Mouse (Mus musculus): Measurements from ENCODE around the gene Ntng2.

The Ntng2 gene

GRCm38 (mm10) chr2:29252599-29253204 is at the start of gene Ntng2:
Gene Ntng2, minus strand, starts transcription at chr2:29253005.
- DNase-seq (ENCODE audit: low spot score in 2 of 2) = peak; percentile 33 to 49

GRCm38 (mm10) chr2:29295557-29295956 is 42.8 kb upstream of the Ntng2 start:
- no peak for DNase-seq (ENCODE audit: low spot score in 2 of 2)

GRCm38 (mm10) chr2:29287651-29288050 is 34.8 kb upstream of the Ntng2 start:
- no peak for DNase-seq (ENCODE audit: low spot score in 2 of 2)

GRCm38 (mm10) chr2:29277703-29278121 is 24.9 kb upstream of the Ntng2 start:
- DNase-seq (ENCODE audit: low spot score in 2 of 2) = no peak

GRCm38 (mm10) chr2:29271803-29272518 is 19.2 kb upstream of the Ntng2 start:
- no peak for DNase-seq (ENCODE audit: low spot score in 2 of 2)

GRCm38 (mm10) chr2:29271098-29271497 is 18.3 kb upstream of the Ntng2 start:
- DNase-seq (ENCODE audit: low spot score in 2 of 2) = no peak

GRCm38 (mm10) chr2:29266810-29267209 is 14.0 kb upstream of the Ntng2 start:
- no peak for DNase-seq (ENCODE audit: low spot score in 2 of 2)

- no peak for DNase-seq (ENCODE audit: low spot score in 2 of 2)
These were observed 9.7 kb upstream of the Ntng2 start for GRCm38 (mm10) chr2:29262436-29262915.

GRCm38 (mm10) chr2:29261126-29261525 is 8.3 kb upstream of the Ntng2 start:
- no peak for DNase-seq (ENCODE audit: low spot score in 2 of 2)

GRCm38 (mm10) chr2:29253205-29253865 is 530 bp upstream of the Ntng2 start:
- no peak for DNase-seq (ENCODE audit: low spot score in 2 of 2)

- DNase-seq (ENCODE audit: low spot score in 2 of 2) = peak; percentile 13 to 14
These were observed 676 bp downstream of the Ntng2 start for GRCm38 (mm10) chr2:29252059-29252598.

- DNase-seq (ENCODE audit: low spot score in 2 of 2) = peak in 1 of 2 experiments; percentile 15
These were observed 1.4 kb downstream of the Ntng2 start for GRCm38 (mm10) chr2:29251095-29252058.

GRCm38 (mm10) chr2:29250263-29251094 is 2.3 kb downstream of the Ntng2 start:
- DNase-seq (ENCODE audit: low spot score in 2 of 2) = no peak

GRCm38 (mm10) chr2:29249852-29250251 is 3.0 kb downstream of the Ntng2 start:
- no peak for DNase-seq (ENCODE audit: low spot score in 2 of 2)

- no peak for DNase-seq (ENCODE audit: low spot score in 2 of 2)
These were observed 4.3 kb downstream of the Ntng2 start for GRCm38 (mm10) chr2:29248551-29248950.

GRCm38 (mm10) chr2:29247386-29247785 is 5.4 kb downstream of the Ntng2 start:
- DNase-seq (ENCODE audit: low spot score in 2 of 2) = no peak

- DNase-seq (ENCODE audit: low spot score in 2 of 2) = no peak
These were observed 5.9 kb downstream of the Ntng2 start for GRCm38 (mm10) chr2:29246891-29247290.

- DNase-seq (ENCODE audit: low spot score in 2 of 2) = no peak
These were observed 6.5 kb downstream of the Ntng2 start for GRCm38 (mm10) chr2:29246275-29246674.

- DNase-seq (ENCODE audit: low spot score in 2 of 2) = peak in 1 of 2 experiments; percentile 22
These were observed 7.4 kb downstream of the Ntng2 start for GRCm38 (mm10) chr2:29245341-29245779.

- DNase-seq (ENCODE audit: low spot score in 2 of 2) = no peak
These were observed 13.5 kb downstream of the Ntng2 start for GRCm38 (mm10) chr2:29239329-29239728.

Data from natural killer cell, adult 2 months (primary cell).